Mouse (Mus musculus): Measurements from ENCODE around the gene Acsf2.

Gene Acsf2

DNA sequence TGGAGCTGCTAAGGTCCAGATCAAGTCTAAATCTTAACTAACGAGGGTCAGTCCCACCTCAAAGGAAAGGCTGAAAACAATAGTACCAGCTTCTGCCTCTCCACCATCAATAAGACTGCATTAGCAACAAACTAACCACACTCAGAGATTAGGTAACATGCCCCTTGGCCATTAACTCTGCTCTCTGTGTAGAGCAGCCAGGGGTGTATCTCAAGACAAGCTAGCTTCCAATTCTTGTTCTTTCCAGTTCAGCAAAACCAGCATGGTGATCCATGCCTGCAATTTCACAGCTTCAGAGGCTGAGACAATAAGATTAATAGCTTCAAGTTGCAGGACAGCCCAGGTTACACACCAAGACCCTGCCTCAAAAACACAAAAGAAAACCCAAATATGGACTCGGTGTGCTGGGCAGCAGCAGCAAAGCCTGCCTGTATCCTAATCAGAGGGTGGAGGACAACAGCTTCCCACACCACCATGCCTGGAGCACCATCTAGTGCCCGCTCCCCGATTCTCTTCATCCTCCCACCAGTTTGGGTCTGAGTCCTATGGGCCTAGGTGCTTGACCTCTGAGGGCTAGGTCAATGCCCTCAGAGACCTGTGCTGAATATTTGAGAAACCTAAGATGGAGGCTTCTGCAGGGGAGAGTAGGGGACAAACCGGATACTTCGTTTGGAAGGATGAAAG lies 3.1 kb downstream of the Acsf2 start:
- DNase-seq: no peak

- DNase-seq: no peak
These were observed 4.4 kb downstream of the Acsf2 start for GRCm38 (mm10) chr11:94597319-94597718.

- no peak for DNase-seq
These were observed 5.3 kb downstream of the Acsf2 start for GRCm38 (mm10) chr11:94596311-94596852.

- DNase-seq: no peak
These were observed 14.2 kb downstream of the Acsf2 start for GRCm38 (mm10) chr11:94587511-94587910.

DNA sequence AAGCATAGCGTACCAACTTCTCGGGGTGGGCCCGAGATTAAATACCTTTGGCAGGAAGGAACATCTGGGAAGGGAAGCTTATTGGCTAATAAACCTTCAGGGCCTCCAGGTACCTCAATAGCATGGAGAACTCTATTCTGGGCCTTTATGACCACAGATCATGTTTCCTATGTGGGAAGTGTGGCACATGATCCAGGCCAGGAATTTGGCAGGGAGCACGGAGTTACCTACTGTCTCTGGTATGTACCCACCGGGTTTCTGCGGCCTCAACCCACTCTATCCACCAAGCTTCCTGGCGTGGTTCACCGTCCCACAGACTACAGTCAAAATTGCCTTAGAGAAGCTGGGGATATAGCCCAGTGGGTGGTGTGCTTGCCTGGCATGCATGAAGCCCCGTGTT lies 16.6 kb downstream of the Acsf2 start:
- no peak for DNase-seq

DNA sequence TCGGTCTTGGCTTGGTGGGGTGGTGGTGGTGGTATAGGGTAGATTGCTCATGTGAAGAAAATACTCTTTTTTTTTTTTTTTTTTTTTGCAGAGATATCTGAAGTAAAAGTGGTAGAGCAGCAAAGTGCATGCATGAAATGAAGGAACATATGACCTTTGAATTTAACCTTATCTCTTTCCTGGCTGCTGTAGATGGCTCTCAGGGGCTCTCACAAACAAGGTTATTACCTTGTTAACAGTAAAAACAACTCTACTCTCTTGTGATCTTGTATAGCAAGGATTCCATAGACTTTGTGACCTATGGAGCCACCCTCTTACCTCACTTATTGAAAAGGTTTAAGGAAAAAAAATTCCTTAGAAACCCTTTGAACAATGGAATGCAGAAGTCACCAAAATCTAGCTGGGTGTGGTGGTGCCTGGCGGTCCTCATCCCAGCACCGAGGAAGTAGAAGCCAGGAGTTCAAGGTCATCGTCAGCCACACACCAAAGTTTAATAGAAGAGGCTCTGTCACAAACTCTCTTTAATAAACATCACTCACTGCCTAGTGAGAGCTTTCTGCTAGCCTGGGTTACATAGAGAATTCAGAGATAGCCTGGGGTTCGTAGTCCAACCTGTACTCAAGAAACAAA lies 21.4 kb downstream of the Acsf2 start:
- DNase-seq: no peak

- peak; percentile 22 to 23 for DNase-seq
These were observed 25.3 kb downstream of the Acsf2 start for GRCm38 (mm10) chr11:94576361-94576760.

- no peak for DNase-seq
These were observed 26.6 kb downstream of the Acsf2 start for GRCm38 (mm10) chr11:94575036-94575435.

DNA sequence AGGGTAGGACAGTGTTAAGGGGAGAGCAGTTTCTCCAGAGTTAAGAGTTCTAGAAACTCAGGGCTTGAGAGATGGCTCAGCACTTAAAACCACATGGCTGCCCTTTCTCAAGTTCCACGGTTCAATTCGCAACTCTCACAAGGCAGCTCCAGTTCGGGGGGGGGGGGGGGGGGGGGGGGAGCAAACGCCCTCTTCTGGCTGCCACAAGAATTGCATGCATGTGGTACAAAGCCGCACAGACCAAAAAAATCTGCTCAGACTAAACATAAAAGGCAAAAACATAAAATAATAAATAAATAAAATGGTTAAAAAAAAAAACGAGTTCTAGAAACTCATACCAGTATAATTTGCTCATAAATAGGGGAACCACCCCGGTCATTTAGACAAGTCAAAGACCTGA lies 27.1 kb downstream of the Acsf2 start:
- DNase-seq: no peak

DNA sequence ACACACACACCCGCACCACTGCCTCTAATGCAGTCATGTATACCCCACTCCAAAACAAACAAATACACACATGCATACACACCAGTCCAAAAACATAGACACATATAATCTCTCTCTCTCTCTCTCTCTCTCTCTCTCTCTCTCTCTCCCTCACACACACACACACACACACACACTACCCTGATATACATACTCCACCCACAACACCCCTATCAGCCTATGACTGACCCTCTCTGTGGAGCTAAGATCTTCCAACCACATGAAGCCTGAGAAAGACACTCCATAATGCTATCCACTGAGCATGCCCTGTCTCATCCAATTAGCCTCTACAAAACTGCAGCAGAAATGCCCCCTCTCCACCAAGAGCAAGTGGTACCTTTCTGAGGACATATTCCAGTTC lies 29.8 kb downstream of the Acsf2 start:
- DNase-seq: no peak

DNA sequence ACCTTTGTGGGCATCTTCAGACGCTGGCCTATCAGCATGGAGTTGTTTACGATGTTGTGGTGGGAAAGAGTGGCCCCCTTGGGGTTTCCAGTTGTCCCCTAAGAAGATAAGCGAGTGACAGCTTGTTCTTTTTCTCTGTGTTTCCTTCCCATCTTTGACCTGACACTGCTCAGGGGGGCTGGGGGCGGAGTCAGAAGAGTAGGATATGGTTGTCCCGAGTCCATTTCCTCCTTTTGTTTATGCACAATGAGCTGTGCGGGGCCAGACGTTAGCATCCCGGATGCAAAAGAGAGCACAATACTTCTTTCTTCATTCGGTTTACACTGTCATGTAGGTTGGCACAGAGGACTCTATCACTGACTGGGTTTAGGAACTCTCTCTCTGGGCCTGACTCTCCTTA lies 31.1 kb downstream of the Acsf2 start:
- no peak for DNase-seq

DNA sequence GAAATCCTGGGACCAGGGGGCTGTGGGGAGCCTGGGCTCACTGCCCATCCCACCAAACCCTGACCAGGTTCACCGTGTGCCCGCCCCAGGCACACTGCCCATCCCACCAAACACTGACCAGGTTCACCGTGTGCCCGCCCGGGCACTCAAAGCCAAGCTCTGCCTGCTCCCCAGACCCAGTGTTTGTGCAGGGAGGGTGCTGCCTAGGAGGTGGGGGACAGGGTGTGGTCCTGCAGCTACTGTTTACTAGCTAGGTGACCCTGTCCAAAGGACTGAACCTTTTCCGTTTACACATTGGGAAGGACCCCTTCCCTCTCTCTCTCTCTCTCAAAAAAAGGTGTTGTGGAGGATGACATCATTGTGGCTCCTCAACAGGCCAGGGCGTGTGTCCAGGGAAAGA lies 34.3 kb downstream of the Acsf2 start:
- no peak for DNase-seq

DNA sequence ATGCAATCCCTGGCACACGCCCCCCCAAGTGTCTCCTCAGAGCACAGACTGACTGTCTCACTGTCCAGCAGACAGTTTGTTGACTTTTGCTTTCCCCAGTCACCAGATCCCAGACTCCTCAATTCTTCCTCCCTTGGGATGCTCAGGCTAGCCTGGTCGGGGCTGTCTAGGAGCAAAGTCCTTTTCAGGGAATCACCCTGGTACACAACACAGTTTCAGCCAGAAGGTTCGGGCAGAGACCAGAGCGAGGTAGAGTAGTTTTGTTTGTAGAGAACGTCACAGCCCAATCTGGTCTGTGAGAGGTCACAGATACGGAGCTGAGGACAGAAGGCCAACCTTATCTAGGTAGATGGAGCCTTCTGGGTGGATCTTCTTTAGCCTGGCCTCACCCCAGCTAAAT lies 35.1 kb downstream of the Acsf2 start:
- DNase-seq: no peak

- no peak for DNase-seq
These were observed 36.6 kb downstream of the Acsf2 start for GRCm38 (mm10) chr11:94565151-94565479.

- DNase-seq: no peak
These were observed 37.1 kb downstream of the Acsf2 start, which contains the start of gene Chad for GRCm38 (mm10) chr11:94564437-94565150. Chad (plus strand) TSS chr11:94565047.

DNA sequence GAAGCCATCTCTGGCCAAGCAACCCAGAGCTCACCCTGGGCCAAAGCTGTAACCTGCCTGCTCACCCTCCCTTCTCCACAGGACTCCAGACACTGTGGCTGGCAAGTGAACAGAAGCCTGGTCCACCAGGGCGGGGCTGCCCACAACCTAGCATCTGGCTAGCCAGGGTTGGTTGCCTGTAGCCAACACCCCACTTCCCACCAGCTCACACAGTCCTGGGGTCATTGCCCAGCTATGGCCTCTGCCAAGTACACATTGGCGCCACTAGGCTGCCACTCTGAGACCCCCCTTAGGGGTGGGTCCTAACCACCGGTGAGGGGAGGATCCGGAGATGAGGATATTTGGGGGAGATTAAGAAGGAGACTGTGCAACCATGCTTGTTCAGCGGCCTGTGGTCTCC lies 37.9 kb downstream of the Acsf2 start:
- DNase-seq: no peak

- DNase-seq: no peak
These were observed 38.3 kb downstream of the Acsf2 start for GRCm38 (mm10) chr11:94563383-94563782.

DNA sequence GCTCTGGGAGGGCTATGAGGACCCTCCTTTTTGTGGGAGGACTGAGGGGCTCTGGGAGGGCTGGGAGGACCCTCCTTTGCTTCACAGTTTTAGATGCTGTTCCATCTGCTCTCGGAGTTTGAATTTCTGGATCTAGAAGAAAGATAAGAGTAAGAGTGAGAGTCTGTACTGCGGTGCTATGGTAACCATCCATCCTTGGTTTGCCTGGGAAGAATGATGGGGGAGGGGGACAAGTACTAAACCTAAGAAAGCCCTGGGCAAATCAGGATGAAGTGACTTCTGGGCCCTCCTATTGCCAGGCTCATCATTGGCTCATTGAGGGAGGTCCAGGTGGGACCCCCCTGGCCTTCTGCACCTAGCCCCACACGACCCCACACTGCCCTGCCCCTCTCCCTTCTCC lies 43.4 kb downstream of the Acsf2 start:
- no peak for DNase-seq

DNA sequence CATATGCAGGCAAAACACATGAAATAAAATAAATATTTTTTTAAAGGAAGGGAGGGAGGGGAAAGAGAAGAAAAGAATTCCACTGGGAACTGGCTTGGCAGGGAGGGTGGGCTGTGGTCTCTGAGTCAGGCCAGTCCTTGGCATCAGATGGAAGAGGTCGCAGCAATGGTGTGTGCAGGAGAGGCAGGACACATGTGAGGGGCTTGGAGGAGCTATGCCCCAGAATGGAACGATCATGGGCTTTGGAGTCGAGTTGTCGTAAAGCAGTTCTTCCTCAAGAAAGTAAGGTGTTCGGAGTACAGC lies 51.3 kb downstream of the Acsf2 start:
- no peak for DNase-seq

DNA sequence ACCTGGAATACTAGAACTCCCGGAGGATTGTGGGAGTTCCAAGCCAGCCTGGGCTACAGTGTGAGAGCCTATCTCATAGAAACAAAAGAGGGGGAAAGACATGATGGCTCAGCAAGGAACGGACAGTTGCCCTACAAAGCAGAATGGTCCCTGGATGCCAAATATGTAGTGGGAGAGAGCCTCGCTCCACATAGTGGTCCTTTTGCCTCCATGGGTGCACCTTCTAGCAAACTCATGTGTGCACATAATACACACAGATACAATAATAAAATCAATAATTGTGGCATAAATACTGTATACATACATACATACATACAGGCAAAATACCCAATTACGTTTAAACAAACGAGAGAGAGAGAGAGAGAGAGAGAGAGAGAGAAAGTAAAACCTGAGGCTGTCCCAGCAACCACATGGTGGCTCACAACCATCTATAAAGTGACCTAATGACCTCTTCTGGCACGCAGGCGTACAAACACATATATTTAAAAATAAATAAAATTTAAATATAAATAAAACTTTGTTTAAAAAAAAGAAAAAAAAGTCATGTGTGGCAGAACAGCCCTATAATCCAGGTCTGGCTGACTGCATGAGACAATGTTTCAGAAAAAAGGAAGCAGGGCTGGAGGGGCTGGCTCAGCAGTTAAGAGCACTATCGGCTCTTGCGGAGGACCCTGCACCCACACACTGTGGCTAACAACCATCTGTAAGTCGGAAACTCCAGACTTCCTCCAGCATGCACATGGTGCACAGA lies 51.8 kb downstream of the Acsf2 start:
- DNase-seq: no peak

DNA sequence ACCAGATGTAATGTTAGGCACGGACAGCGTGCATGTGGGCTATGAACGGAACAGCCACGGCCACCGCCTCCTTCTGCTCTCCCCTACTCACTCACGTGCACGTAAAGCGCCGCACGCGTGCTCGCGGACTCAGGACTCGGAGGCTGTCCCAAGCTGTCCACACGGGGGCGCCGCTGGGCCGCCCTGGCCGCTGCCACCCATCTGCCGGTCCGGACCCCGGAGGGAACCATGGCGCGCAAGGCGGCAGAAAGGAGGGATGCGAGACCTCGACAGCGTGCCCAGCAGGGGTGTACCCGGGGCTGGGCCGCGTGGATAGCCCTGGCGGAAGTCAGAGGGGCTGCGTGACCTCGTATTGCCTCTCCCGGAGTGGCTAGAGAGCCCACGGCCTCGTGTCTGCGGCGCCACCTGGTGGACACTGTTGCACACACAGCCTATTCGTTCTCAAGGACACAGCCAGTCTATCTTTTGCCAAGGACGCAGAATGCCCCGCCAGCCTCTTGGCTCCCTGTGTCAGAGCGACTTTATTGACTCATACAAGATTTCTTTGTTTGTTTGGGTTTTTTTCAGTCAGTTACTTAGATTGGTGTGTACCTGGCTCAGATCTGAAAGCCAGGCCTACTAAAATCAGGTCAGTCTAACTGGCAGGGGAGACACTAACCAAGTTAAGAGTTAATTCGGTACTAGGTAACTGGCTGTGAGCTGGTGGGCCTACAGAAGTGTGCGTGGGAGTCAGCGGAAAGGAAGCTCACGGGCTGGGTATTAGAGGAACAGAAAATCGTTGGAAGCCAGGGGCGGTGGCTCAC lies 52.6 kb downstream of the Acsf2 start, which contains the start of gene Rsad1:
Rsad1 (minus strand) TSS at position 368 of the 803 bp plus-strand sequence.
- DNase-seq: peak; percentile 94 to 98

DNA sequence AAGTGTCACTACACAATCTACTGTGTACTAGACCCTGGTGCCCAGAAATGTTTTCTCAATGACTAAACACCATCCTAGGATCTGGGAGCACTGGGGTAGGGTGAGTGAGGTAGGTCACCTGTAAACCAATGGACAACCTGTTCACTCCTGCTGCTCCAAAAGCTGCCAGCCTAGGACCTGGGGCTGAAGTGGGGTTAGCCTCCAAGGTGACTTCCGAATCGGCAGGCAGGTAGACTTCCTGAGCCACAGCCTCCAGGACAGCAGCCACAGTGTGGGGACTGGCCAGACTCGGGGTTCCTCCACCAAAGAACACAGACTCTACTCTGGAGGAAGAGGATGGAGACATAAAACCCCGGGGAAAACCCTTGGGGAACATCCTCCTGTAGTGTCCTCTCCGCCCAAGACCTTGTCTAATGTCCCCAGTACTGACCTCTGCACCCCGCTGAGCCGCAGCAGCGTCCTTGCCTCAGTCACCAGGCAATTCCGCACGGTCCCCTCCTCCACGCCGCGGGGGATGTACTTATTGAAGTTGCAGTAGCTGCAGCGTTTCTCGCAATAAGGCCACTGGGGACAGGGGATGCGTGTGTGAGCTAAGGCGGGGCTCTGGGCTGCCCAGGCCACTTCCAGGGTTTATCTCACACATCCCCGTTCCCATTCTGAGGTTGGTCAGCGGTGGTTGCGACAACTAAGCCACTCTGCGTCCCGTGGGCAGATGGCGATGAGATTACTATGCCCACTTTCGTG lies 53.5 kb downstream of the Acsf2 start:
- DNase-seq: peak; percentile 63 to 68
